Mouse (Mus musculus) MEL (cell line): ENCODE results near the gene Prpf8. TPM values are rescaled to one million over a fixed set of nuclear protein-coding genes. Genes with fewer than 3 reads are reported as not detected.

Experiments used
- DNase-seq: peaks from one replicate; pipeline ENCODE4 v3.0.0; 2011; ENCODE audit warnings: low read depth, low spot score
- H3K27ac ChIP-seq: 2 replicates; pipeline ENCODE4 v1.5.1; 2012; ENCODE audit warnings: low read depth, mild to moderate bottlenecking, control low read depth, low read length, moderate library complexity; ENCODE audit not compliant: control insufficient read depth
- H3K27me3 ChIP-seq, 2 experiments: fragments of 150-350 bp in 1 of 2; sonication (generic) in 1 of 2; 2 replicates each; pipeline ENCODE4 v1.6.1; 2012; ENCODE audit warnings: low read length in 2 of 2, mild to moderate bottlenecking in 2 of 2, improper control_type of control experiment in 1 of 2, moderate library complexity in 1 of 2; ENCODE audit not compliant: insufficient read depth in 2 of 2, control insufficient read depth in 1 of 2
- H3K36me3 ChIP-seq, 2 experiments: 2 replicates each; pipeline ENCODE4 v1.6.1; 2012 to 2014; ENCODE audit warnings: low read length in 2 of 2, improper control_type of control experiment in 1 of 2, inconsistent platforms in 1 of 2, mild to moderate bottlenecking in 1 of 2; ENCODE audit not compliant: insufficient read depth in 2 of 2, control insufficient read depth in 1 of 2
- H3K4me1 ChIP-seq, 2 experiments: fragments of 150-350 bp in 1 of 2; sonication (generic) in 1 of 2; 2 replicates each; pipeline ENCODE4 v1.6.1; 2012; ENCODE audit warnings: low read length in 2 of 2, improper control_type of control experiment in 1 of 2, mild to moderate bottlenecking in 1 of 2; ENCODE audit not compliant: insufficient read depth in 2 of 2, control insufficient read depth in 1 of 2
- H3K4me3 ChIP-seq, 2 experiments: fragments of 150-350 bp in 1 of 2; sonication (generic) in 1 of 2; 2 replicates each; pipeline ENCODE4 v1.5.1; 2012; ENCODE audit warnings: low read depth in 2 of 2, low read length in 2 of 2, mild to moderate bottlenecking in 2 of 2, moderate library complexity in 2 of 2, control low read depth in 1 of 2, improper control_type of control experiment in 1 of 2; ENCODE audit not compliant: control insufficient read depth in 1 of 2, insufficient read depth in 1 of 2
- H3K79me2 ChIP-seq: 2 replicates; pipeline ENCODE4 v1.6.1; 2012; ENCODE audit warnings: mild to moderate bottlenecking, low read length, moderate library complexity; ENCODE audit not compliant: control insufficient read depth, poor library complexity, insufficient read depth
- H3K9ac ChIP-seq: 2 replicates; pipeline ENCODE4 v1.6.1; 2012; ENCODE audit warnings: low read depth, mild to moderate bottlenecking, control low read depth, low read length, moderate library complexity; ENCODE audit not compliant: control insufficient read depth, poor library complexity, severe bottlenecking
- H3K9me3 ChIP-seq: fragments of 150-350 bp; sonication (generic); replicated peaks from 2 replicates; pipeline ENCODE4 v1.6.1; 2012; ENCODE audit warnings: mild to moderate bottlenecking, low read length, improper control_type of control experiment, moderate library complexity; ENCODE audit not compliant: insufficient read depth
- BHLHE40 ChIP-seq: IDR thresholded peaks from 2 replicates; pipeline ENCODE4 v1.6.1; 2012; ENCODE audit warnings: low read depth, mild to moderate bottlenecking, inconsistent platforms, low read length, improper control_type of control experiment, borderline replicate concordance
- CHD2 ChIP-seq: IDR thresholded peaks from 2 replicates; pipeline ENCODE4 v1.6.1; 2011; ENCODE audit warnings: low read length, improper control_type of control experiment
- CTCF ChIP-seq, 3 experiments: IDR thresholded peaks in 2 of 3; conservative IDR thresholded peaks in 1 of 3; 2 replicates each; pipeline ENCODE4 v1.5.1; 2011 to 2012; ENCODE audit warnings: low read length in 3 of 3, low read depth in 2 of 3, mild to moderate bottlenecking in 2 of 3, improper control_type of control experiment in 1 of 3, inconsistent platforms in 1 of 3, mixed read lengths in 1 of 3, moderate library complexity in 1 of 3; ENCODE audit not compliant: control insufficient read depth in 1 of 3, insufficient read depth in 1 of 3, poor library complexity in 1 of 3, severe bottlenecking in 1 of 3
- EP300 ChIP-seq, 2 experiments: IDR thresholded peaks; 2 replicates each; pipeline ENCODE4 v1.6.1; 2011; ENCODE audit warnings: improper control_type of control experiment in 2 of 2, low read length in 2 of 2, low read depth in 1 of 2, mild to moderate bottlenecking in 1 of 2
- ETS1 ChIP-seq: IDR thresholded peaks from 2 replicates; pipeline ENCODE4 v1.6.1; 2012; ENCODE audit warnings: low read depth, mild to moderate bottlenecking, inconsistent platforms, low read length, improper control_type of control experiment, moderate library complexity
- GABPA ChIP-seq: IDR thresholded peaks from 2 replicates; pipeline ENCODE4 v1.6.1; 2012; ENCODE audit warnings: low read depth, mild to moderate bottlenecking, inconsistent platforms, low read length, improper control_type of control experiment, moderate library complexity
- GATA1 ChIP-seq: IDR thresholded peaks from 2 replicates; pipeline ENCODE4 v1.6.1; 2011; ENCODE audit warnings: low read depth, low read length, improper control_type of control experiment
- HCFC1 ChIP-seq: IDR thresholded peaks from 2 replicates; pipeline ENCODE4 v1.6.1; 2012; ENCODE audit warnings: low read depth, mild to moderate bottlenecking, inconsistent platforms, low read length, improper control_type of control experiment, moderate library complexity
- JUND ChIP-seq: IDR thresholded peaks from 2 replicates; pipeline ENCODE4 v1.6.1; 2011; ENCODE audit warnings: low read depth, mild to moderate bottlenecking, improper control_type of control experiment, low read length
- KAT2A ChIP-seq: conservative IDR thresholded peaks from 2 replicates; pipeline ENCODE4 v1.6.1; 2012; ENCODE audit warnings: low read depth, low read length, improper control_type of control experiment, inconsistent platforms
- MAFK ChIP-seq: IDR thresholded peaks from 2 replicates; pipeline ENCODE4 v1.6.1; 2011; ENCODE audit warnings: low read depth, mild to moderate bottlenecking, low read length, improper control_type of control experiment, borderline replicate concordance
- MAX ChIP-seq: IDR thresholded peaks from 2 replicates; pipeline ENCODE4 v1.6.1; 2011; ENCODE audit warnings: low read length, improper control_type of control experiment
- MEF2A ChIP-seq: IDR thresholded peaks from 2 replicates; pipeline ENCODE4 v1.6.1; 2014; ENCODE audit warnings: low read depth, mild to moderate bottlenecking, inconsistent platforms, low read length, improper control_type of control experiment; ENCODE audit not compliant: poor library complexity, insufficient replicate concordance, severe bottlenecking; ENCODE audit errors: extremely low read depth
- MXI1 ChIP-seq: IDR thresholded peaks from 2 replicates; pipeline ENCODE4 v1.6.1; 2011; ENCODE audit warnings: mild to moderate bottlenecking, low read depth, low read length, improper control_type of control experiment
- MYC ChIP-seq: IDR thresholded peaks from 2 replicates; pipeline ENCODE4 v1.6.1; 2011; ENCODE audit warnings: low read depth, mild to moderate bottlenecking, low read length, improper control_type of control experiment, moderate library complexity
- NELFE ChIP-seq: IDR thresholded peaks from 2 replicates; pipeline ENCODE4 v1.6.1; 2011; ENCODE audit warnings: low read depth, low read length, improper control_type of control experiment
- NRF1 ChIP-seq: IDR thresholded peaks from 2 replicates; pipeline ENCODE4 v1.6.1; 2014; ENCODE audit warnings: low read depth, mild to moderate bottlenecking, inconsistent platforms, low read length, improper control_type of control experiment, moderate library complexity; ENCODE audit not compliant: poor library complexity, insufficient read depth, severe bottlenecking
- POLR2A ChIP-seq, 2 experiments: IDR thresholded peaks; 2 replicates each; pipeline ENCODE4 v1.6.1; 2011 to 2012; ENCODE audit warnings: low read length in 2 of 2, mild to moderate bottlenecking in 2 of 2, control low read depth in 1 of 2, improper control_type of control experiment in 1 of 2, low read depth in 1 of 2, moderate library complexity in 1 of 2; ENCODE audit not compliant: control insufficient read depth in 1 of 2, insufficient read depth in 1 of 2, poor library complexity in 1 of 2
- POLR2AphosphoS2 ChIP-seq: IDR thresholded peaks from 2 replicates; pipeline ENCODE4 v1.6.1; 2011; ENCODE audit warnings: low read length, improper control_type of control experiment
- POLR2AphosphoS5 ChIP-seq: IDR thresholded peaks from 2 replicates; pipeline ENCODE4 v1.6.1; 2012; ENCODE audit warnings: low read depth, borderline replicate concordance, mild to moderate bottlenecking, inconsistent platforms, low read length, moderate library complexity, mixed read lengths
- RAD21 ChIP-seq: IDR thresholded peaks from 2 replicates; pipeline ENCODE4 v1.6.1; 2011; ENCODE audit warnings: mild to moderate bottlenecking, low read depth, low read length, improper control_type of control experiment
- RCOR1 ChIP-seq: IDR thresholded peaks from 2 replicates; pipeline ENCODE4 v1.6.1; 2012; ENCODE audit warnings: low read depth, mild to moderate bottlenecking, inconsistent platforms, low read length, improper control_type of control experiment
- SMC3 ChIP-seq: IDR thresholded peaks from 2 replicates; pipeline ENCODE4 v1.6.1; 2011; ENCODE audit warnings: low read depth, low read length, improper control_type of control experiment
- TAL1 ChIP-seq: IDR thresholded peaks from 2 replicates; pipeline ENCODE4 v1.6.1; 2012; ENCODE audit warnings: mild to moderate bottlenecking, inconsistent platforms, low read length, moderate library complexity, mixed read lengths
- TBP ChIP-seq: IDR thresholded peaks from 2 replicates; pipeline ENCODE4 v1.8.0; 2011; ENCODE audit warnings: low read depth, low read length, improper control_type of control experiment
- TCF12 ChIP-seq: IDR thresholded peaks from 2 replicates; pipeline ENCODE4 v1.6.1; 2014; ENCODE audit warnings: low read depth, mild to moderate bottlenecking, inconsistent platforms, low read length, improper control_type of control experiment, moderate library complexity
- UBTF ChIP-seq: IDR thresholded peaks from 2 replicates; pipeline ENCODE4 v1.6.1; 2012; ENCODE audit warnings: low read depth, mild to moderate bottlenecking, inconsistent platforms, low read length, improper control_type of control experiment, moderate library complexity, borderline replicate concordance; ENCODE audit not compliant: insufficient read depth
- USF2 ChIP-seq, 2 experiments: IDR thresholded peaks; 2 replicates each; pipeline ENCODE4 v1.6.1; 2011 to 2012; ENCODE audit warnings: improper control_type of control experiment in 2 of 2, low read length in 2 of 2, borderline replicate concordance in 1 of 2, inconsistent platforms in 1 of 2, low read depth in 1 of 2, mild to moderate bottlenecking in 1 of 2; ENCODE audit not compliant: insufficient read depth in 1 of 2
- ZC3H11A ChIP-seq: IDR thresholded peaks from 2 replicates; pipeline ENCODE4 v1.6.1; 2012; ENCODE audit warnings: low read depth, mild to moderate bottlenecking, inconsistent platforms, low read length, improper control_type of control experiment
- ZKSCAN1 ChIP-seq: IDR thresholded peaks from 2 replicates; pipeline ENCODE4 v1.6.1; 2012; ENCODE audit warnings: low read depth, mild to moderate bottlenecking, inconsistent platforms, low read length, improper control_type of control experiment, moderate library complexity
- ZMIZ1 ChIP-seq: IDR thresholded peaks from 2 replicates; pipeline ENCODE4 v1.6.1; 2012; ENCODE audit warnings: low read depth, mild to moderate bottlenecking, inconsistent platforms, low read length, improper control_type of control experiment, moderate library complexity
- ZNF384 ChIP-seq: IDR thresholded peaks from 2 replicates; pipeline ENCODE4 v1.6.1; 2012; ENCODE audit warnings: low read depth, mild to moderate bottlenecking, inconsistent platforms, low read length, improper control_type of control experiment
- polyA plus RNA-seq, 2 experiments: library from polyadenylated mRNA; stranded (reverse) in 1 of 2; unstranded in 1 of 2; fragments of >175 nt in 1 of 2; fragments of >200 nt in 1 of 2; gene quantifications; 2 replicates each; pipeline versions ENCODE4 v1.2.1 to v1.2.4; 2012; ENCODE audit warnings: low replicate concordance in 2 of 2, low read depth in 1 of 2; ENCODE audit not compliant: insufficient read length in 2 of 2, insufficient read depth in 1 of 2, missing spikeins in 1 of 2
- total RNA-seq: library from RNA; depleted of rRNA; stranded (reverse); fragments of 300-350 nt; gene quantifications from 2 replicates; pipeline ENCODE4 v1.2.3, GENCODE M21; 2012

Gene Prpf8
- total and polyA plus RNA-seq, 3 experiments, result 214 to 644 (median 276) TPM

DNA sequence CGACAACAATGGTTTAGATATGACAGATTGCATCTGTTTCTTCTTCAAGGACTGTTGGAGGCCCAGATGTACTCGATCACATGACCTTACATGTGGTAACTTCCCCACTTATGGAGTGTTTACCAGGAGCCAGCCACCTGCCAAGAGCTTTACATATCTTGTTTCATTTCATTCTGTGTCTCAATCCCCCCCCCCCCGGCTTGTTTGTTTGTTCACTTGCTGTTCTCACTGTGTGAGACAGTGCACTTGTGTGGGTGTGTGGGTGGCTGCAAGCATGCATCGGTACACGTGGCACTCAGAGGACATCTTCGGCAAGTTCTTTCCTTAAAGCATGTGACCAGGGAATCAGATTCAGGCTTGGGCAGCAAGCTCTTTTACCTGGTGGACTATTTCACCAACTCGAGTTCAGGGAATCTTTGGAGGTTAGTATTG is 30.2 kb upstream of the Prpf8 start (continued):
- TF ChIP-seq TCF12 (no peak), KAT2A (no peak), ZMIZ1 (no peak), MAX (peak; percentile 65), POLR2AphosphoS5 (no peak), MEF2A (no peak), JUND (no peak), HCFC1 (no peak), ZC3H11A (no peak), ZKSCAN1 (no peak), POLR2A (IDR thresholded peaks at IDR 0.05; ENCODE audit: control insufficient read depth in 1 of 2, insufficient read depth in 1 of 2, low read depth in 1 of 2, low read length in 2 of 2, poor library complexity in 1 of 2) (no peak), MAFK (no peak), UBTF (no peak), RCOR1 (no peak), MXI1 (peak; percentile 68; the same call in 1 of the 2 replicates), TBP (0 out of 2 replicates have a peak, but pooled peaks have one; percentile 32), RAD21 (no peak), MYC (no peak; the same call in 1 of the 2 replicates), EP300 (IDR thresholded peaks at IDR 0.05; ENCODE audit: low read depth in 1 of 2, low read length in 2 of 2) (peak; percentile 25 to 26; a peak in 2 of 4 replicates)

GRCm38 (mm10) chr11:75458169-75458568 is 28.4 kb upstream of the Prpf8 start:
- Histone ChIP-seq H3K4me1 (peaks cover 14 to 47% of the 10 kb centered on the region in 2 experiments), H3K27me3 (no peaks in the 10 kb centered on the region), H3K9ac (peak overlapping the region; percentile 36), H3K4me3 (peak overlapping the region; percentile 6 to 35), H3K36me3 (peaks cover 0 to 34% of the 10 kb centered on the region in 2 experiments; a peak in 2 of 4 replicates), H3K27ac (peak overlapping the region; percentile 99), H3K9me3 (no peaks in the 10 kb centered on the region), H3K79me2 (peaks cover 8% of the 10 kb centered on the region; the same call in 1 of the 2 replicates)
- peak; percentile 91 for DNase-seq
- TF ChIP-seq POLR2A (IDR thresholded peaks at IDR 0.05; ENCODE audit: control insufficient read depth in 1 of 2, insufficient read depth in 1 of 2, low read depth in 1 of 2, low read length in 2 of 2, poor library complexity in 1 of 2), result no peak
- TF ChIP-seq ZKSCAN1, result no peak
- TF ChIP-seq TCF12, result no peak
- peak; percentile 42 for TF ChIP-seq RAD21
- no peak for TF ChIP-seq ZMIZ1
- TF ChIP-seq POLR2AphosphoS2, result no peak
- no peak for TF ChIP-seq TAL1
- no peak for TF ChIP-seq NELFE
- peak; percentile 47 for TF ChIP-seq CHD2
- no peak for TF ChIP-seq POLR2AphosphoS5
- no peak for TF ChIP-seq UBTF
- no peak for TF ChIP-seq ZNF384
- TF ChIP-seq ZC3H11A, result peak; percentile 35
- no peak for TF ChIP-seq MXI1
- TF ChIP-seq MYC, result no peak
- peak; percentile 43; the same call in 1 of the 2 replicates for TF ChIP-seq ETS1
- TF ChIP-seq GABPA, result no peak
- TF ChIP-seq RCOR1, result no peak
- TF ChIP-seq BHLHE40, result peak; percentile 28; the same call in 1 of the 2 replicates
- TF ChIP-seq NRF1, result no peak
- no peak for TF ChIP-seq MAFK
- TF ChIP-seq USF2 (IDR thresholded peaks at IDR 0.05; ENCODE audit: borderline replicate concordance in 1 of 2, insufficient read depth in 1 of 2, low read depth in 1 of 2, low read length in 2 of 2), result no peak
- TF ChIP-seq SMC3, result peak; percentile 57
- TF ChIP-seq CTCF (IDR thresholded peaks at IDR 0.05 in 2 of 3, conservative IDR thresholded peaks at IDR 0.05 in 1 of 3; ENCODE audit: control insufficient read depth in 1 of 3, insufficient read depth in 1 of 3, low read depth in 2 of 3, low read length in 3 of 3, poor library complexity in 1 of 3, severe bottlenecking in 1 of 3), result peak; percentile 60 to 95 (median 86)
- peak; percentile 11 for TF ChIP-seq MAX
- TF ChIP-seq GATA1, result peak; percentile 44; the same call in 1 of the 2 replicates
